Mouse (Mus musculus) right cerebral cortex, adult 18-20 months (tissue): ENCODE measurements around the gene Hoxd10.

Experiments used
- DNase-seq: peaks from one replicate; pipeline ENCODE4 v3.0.0; 2022; ENCODE audit warnings: mixed read lengths

Gene Hoxd10

DNA sequence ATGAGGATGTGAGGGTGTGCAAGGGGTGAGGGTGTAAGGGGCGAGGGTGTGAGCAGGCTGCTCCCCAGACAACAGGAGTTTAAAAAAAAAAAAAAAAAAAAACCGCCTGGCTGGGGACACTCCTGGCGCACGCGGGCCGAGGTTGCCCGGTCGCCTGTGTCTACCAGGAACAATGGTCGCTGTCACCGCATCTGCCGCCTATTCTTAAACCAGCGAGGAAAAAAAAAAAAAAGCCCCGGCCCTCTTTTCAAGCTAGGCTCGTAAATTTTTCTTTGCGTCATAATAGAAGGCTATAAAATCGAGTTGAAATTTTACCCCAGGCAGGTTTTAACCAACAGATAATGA is 41.6 kb downstream of the Hoxd10 start:
- no peak for DNase-seq

DNA sequence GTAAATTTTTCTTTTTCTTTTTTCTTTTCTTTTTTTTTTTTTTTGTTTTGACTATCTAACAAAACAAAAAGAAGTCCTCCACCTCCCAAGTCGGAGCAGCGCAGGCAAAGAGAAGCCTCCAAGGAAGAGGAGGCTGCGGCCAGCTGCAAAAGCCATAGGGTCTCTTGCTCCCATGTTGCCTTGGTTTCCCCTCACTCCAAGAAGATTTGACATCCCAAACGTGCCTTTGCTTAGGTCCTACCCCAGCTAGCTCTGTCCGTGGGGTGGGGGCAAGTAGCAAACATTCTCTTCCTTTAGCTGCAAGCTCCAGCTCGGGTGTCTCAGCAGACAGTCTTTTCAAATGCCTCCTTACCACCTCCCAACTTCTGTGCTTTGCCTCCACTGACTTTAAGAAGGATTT is 42.0 kb downstream of the Hoxd10 start:
- DNase-seq: no peak

DNA sequence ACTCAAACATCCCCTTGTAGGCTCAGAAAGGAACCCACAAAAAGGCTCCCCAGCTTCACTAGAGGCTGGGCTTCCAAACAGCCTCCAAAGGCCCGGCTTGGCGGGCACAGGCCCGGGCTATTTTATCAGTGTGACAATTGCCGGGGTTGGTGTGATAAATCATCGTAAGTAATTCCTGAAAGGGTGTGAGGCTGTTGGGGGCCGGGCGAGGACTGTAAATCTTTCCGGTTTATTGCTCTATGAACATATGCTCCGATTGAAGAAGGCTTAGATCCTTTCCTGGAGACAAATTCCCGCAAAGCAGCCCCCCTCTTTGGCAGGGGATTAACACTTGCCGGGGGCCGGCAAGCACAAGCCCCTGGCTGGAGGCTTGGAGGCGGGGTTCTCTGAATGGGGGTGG is 42.7 kb downstream of the Hoxd10 start:
- no peak for DNase-seq

DNA sequence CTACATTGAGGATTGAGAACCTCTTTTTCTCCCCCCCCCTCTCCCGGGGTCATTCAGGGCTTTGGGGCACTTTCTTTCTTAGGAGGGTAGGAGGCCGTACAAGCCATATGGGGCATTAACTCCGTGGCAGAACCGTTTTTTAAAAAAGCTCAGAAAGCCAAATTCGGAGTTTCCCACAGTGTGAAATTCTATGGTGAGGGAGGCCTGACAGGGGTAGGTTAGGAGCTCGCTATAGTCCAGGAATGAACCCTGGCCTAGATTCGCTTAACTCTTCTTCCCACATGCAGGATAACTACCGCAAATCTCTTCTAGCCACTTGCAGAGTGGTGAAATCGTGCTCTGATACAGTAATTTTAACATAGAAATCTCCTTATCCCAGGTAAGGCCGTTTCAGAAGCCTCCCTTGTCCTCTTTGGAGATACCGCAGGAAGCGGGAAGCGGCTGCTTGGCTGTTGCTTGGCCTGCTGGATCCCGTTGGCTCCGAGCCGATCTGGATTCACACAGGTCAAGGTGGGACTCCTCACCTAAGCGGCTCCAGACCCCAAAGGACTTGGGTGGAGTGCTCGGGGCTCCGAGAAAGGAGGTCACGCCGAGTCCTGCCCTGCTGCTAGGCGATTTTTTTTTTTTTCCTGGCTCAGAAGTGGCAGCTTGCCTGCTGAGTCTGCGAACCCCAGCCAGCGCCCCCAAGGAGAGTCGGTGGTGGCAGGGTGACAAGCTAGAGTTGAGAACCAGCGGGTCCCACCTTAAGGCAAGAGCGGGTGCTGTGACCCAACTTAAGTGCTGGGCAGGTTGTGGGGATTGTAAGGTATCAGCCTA is 43.5 kb downstream of the Hoxd10 start:
- no peak for DNase-seq

DNA sequence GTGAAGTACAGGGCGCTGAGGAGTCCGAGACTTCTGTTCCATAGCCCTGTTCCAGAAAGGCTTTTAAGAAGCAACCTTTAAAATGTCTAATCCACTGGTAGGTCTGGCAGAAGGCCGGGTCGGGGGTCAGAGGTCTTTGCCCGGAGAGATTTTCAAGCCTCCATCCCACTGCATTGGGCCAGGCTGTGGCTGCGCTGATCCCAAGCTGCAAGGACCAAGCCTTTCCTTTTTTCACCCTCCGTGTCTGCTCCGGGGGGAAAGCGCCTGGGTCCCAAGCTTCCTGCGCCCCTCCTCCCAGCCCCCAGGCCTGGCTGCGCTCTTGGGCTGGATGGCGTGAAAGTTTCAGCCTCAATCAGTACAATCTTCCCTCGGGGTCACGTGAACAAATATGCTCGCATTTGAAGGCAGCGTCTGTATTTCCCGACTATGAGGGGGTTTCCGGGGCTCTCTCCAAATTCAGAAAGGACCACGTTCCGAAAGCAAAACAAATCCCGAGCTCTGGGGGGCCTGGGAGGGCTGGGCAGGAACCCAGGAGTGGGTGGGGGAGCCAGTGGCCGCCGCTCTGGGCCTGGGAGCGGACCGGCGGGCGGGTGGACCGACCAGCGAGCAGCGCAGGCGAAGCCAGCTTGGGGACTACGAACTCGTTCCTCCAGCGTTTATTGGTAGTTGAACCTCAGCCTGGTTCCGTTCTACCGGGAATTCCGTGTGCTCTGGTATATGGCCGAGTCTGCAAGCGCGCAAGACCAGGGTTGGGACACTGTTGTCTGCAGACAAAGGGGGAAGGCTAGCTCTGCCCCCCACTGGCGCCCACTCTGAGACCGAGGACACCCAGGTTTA is 44.3 kb downstream of the Hoxd10 start:
- DNase-seq: no peak

DNA sequence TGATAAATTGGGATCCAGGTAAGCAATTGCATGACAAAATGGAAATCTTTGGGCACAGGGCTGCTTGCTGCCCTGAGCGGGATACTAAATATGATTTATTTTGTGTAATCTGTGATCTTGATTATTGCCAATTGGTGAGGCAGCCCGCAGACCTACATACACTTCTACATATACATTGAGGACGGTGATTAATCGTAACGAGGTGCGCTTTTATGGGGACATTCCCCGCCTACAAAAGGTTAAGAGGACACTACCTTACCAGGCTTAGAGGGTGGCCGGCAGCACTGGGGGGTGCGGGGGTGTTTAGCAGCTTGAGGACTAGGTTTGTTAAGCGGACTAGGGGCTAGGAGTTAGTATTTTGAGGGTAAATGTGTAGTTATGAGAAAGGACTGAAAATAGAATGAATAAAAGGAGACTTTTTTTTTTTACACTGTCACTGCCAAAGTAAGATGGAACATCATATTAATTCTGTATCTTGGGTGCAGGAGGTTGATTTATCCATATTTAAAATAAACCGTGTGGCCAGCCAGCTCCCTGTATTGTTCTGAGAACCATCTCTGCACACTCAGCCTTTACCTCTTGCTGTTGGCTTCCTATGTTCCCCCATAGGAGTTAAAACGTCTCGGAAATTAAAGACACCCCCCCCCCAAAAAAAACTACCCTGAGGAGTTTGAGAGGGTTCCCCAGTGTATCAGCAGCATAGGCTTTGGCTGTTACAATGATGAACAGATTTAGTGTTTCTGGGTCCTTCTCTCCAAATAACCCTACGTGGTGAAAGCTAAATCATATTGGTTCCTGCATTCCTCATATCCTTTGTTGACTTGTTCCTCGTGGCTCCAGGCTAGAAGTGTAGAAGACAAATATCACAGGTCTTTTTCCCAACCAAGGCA is 45.2 kb downstream of the Hoxd10 start:
- DNase-seq: no peak

DNA sequence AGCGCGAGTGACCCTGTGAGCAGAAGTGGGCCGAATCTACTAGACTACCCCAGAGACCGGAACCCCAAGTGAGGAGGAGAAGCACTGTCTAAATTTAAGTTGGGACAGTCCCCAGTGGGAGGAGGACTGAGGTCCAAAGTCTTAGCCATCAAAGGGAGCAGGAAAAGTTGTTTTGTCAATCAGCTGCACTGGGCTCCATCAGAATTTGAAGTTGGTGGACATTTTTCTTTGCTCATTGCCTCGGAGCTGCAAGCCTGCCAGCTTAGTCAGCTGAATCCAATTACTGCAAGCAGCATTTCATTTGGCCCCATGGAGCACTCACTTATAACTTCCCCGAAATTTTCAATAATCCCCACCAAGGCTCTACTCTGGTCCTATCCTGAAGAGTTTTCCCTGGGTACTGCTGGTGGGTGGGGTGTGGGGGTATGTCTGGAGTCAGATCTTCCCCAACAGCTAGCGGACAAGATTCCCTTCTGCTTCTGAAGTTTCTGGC is 45.9 kb downstream of the Hoxd10 start:
- DNase-seq: no peak

DNA sequence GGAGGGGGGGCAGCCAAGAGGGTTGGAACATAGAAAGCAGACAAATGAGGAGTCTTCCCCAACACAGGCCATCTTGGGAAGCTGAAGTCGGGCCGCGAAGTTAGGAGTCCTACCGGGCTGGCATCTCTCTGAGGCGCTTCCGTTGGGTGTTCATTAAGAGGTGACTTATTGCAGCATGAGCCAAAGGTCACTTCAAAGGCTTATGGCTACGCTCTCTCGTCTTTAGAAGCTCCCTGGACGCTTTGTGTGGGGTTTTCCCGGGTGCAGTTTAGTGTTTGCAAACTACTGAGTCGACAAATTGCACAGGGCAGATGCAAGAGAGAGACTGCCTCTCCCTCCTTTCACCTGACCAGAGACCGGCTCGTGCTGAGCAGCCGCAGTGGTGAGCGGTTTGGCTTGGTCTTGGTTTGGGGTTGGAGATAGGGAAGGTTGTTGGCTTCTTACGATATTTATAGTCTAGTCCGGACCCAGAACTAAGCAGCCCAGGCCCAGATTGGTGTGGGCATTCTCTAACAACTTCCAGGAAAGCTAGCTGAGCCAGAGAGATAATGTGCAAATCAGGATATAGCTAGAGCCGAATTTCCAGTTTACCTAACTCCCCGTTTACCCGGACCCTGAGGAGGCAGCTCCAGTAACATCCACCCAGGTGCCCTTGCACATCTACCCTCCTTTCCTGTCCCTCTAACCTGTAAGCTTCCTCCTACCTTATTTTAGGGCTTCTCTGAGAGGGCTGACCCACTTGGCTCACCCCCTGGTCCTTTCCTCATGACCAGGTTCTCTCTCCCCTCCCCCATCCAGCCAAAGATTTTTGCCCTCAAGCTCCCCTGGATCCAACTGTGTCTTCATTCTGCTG is 47.1 kb downstream of the Hoxd10 start:
- no peak for DNase-seq

DNA sequence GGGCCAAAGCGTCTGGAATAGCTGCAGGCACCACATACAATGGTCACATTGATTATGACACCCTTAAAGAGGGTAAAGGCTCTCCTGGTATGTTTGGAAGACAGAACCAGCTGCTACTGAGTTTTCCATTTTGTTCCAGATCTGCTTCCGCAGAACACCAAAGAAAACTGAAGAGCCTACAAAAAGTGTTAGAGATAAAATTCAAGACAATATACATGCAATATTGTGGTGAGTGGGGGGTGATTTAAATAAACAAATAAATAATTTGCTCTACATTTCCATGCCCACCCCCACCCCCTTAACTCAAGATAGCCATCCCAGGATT is 47.7 kb downstream of the Hoxd10 start:
- DNase-seq: no peak

DNA sequence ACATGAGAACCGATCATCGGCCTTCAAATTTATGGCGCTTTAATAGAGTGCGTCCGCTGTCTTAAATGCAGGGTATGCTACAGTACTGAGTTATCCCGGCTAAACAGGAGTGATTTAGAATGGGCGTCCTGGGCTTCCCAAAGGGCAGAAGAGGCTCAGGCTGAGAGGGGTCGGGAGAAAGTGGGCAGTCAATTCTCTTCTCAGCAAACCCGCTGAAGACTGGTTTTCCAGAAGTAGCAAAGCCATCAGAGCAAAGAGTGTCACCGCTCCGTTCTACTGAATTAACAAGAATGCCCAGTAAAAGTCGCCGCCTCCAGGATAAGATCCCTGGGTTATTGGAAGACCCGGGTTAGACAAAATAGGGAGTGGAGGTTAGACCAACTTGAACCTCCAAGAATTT is 48.1 kb downstream of the Hoxd10 start:
- DNase-seq: no peak

DNA sequence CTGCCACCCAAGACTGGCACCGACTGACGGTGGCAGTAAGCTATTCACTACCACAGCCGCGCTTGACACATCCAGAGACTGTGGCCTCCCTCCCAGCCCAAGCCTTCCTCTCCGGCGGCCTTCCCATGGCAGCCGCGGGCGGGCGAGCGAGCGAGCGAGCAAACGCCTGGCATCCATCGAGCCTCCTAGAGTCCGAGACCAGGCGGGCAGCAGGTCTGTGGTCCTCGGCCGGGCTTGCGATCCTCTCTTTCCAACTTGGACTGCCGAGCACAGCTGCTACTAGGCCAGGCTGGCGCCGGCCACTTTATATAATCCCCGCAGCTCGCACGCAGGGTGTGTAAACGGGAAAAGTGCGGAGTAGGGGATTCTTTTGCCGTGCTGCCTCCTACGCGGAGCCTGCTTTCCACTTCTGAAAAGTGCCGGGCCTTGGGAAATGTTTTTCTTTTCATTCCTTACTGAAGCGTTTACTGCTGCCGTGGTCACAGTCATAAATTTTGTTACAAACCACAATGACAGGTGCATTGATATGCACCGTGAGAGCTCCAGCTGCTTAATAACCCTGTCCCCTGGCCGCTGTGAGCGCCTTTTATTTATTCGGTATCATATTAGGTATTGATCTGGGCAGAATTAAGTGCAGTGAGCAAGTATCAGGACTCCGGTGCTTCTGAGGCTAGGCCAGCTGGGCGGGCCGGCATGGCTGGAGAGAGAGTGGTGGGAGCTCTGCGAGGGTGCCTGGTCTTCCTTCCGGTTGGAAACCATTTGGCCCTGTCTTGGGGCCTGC is 48.8 kb downstream of the Hoxd10 start:
- no peak for DNase-seq

DNA sequence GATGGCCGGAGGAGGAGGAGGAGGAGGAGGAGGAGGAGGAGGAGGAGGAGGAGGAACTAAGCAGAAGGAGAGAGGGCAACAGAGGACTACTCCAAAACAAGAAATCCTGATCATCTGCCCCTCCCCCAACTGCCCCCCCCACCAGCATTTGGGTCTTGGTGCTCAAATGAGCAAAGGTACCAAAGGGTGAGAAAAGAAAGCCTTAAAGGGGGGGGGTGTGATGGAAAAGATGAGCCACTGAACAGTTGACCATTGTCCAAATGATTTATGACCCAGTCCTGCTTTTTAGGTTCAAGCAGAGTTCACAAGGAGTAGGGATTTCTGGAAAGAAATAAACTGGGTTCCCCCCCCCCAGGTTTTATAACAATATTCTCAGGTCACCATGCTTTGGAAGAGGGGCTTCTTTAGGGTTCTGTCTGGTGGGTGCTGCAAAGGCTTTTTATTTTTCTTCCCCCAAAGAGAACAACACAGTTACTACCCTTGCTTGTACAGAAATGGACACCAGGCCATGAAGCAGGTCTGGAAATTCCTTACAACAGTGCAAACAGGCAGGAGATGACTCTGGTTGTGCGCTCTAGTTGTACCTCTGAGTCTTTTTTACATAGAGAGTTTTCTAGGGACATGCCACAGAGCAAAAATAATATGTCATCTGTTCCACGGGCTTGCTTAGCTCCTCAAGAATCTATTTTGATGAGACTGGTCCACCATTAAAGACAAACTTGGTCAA is 49.7 kb downstream of the Hoxd10 start:
- DNase-seq: no peak

DNA sequence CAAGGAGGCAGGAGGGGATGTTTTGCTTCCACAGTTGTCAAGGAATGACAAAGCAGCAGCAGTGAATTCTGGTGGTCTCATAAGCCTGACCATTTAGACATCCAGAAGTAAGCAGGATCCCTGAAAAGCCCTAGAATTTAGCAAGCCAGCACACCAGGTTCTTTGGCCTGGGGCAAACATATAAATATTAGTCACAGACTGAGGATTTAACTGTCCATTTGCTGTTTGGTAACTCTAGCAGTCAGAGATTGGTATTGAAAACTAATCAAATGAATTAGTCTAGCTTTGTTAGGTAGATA is 50.2 kb downstream of the Hoxd10 start:
- DNase-seq: no peak
